Mouse (Mus musculus): ENCODE measurements around the gene Cldn5.

Gene Cldn5

GRCm38 (mm10) chr16:18785485-18785884, 8.8 kb downstream of the Cldn5 start:
- DNase-seq (ENCODE audit: low spot score in 2 of 2) = no peak

DNA sequence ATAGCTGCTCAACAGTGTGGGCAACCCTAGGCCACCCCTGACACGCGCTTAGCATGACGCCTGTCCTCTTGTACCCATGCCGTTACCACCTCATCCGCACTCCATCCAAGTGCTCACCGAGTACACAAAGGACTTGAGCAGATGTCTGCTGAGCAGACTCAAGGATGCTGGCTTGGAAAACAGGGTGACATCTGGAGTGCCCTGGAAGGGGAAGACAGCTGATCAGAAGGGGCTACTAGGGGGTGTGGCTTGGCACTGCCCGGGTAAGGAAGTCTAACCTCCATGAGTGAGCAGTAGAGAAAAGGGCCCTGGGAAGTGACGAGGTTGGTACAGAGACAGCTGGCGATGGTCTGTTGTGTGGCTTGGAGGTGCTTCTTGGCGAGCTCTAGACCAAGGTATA, 10.0 kb downstream of the Cldn5 start:
- DNase-seq (ENCODE audit: low spot score in 2 of 2) = no peak

DNA sequence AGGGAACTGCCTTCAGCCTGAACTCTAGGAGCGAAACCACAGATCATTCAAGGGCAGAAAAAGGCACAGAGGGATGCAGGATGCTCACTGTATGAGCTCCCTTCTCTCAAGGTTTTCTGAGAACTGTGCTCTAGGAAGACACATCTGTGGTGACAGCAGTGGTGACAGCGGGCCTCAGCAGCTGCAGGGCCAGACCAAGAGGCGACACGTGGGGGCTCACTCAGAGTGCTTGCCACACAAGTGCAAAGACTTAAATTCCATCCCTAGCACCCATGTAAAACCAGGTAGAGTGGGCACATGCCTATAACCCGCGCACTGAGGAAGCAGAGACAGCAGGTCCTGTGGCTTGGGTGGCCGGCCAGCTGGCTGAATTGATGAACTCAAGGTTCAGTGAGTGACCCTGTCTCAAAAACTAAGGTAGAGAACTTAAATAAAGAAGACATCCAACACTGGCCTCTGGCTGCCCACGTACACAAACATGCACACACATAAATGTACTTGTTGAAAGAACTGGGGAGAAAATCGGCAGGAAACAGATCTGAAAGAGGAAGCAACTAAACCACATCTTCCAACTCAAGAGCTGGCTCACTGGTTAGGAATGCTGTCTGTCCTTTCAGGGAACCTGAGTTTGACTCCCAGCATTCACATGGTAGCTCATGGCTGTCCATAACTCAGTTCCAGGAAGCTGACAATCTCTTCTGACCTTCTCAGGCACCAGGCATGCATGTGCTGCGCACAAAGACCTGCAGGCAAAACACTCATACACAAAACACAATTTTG, 12.2 kb downstream of the Cldn5 start:
- no peak for DNase-seq (ENCODE audit: low spot score in 2 of 2)

GRCm38 (mm10) chr16:18795223-18795899, 18.7 kb downstream of the Cldn5 start:
- peak; percentile 31 to 44 for DNase-seq (ENCODE audit: low spot score in 2 of 2)

DNA sequence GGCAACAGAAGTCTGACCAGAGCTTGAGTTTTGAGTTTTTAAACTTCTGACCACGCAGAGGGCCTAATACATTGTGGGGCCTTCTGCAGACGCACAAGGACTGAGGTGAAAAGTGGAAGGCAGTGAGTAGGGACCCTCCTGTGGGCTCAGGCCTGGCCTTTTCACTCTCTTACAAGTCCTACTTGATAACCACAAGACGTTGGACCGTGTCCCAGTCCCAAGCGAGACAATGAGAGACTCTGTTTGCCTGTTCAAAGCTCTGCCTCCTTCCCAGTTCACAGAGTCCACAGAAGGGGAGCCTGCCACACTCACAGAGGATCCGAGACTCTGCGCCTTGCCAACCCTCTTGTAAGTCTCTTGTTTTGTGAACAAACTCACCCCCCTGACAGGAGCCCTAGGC, 20.0 kb downstream of the Cldn5 start:
- no peak for DNase-seq (ENCODE audit: low spot score in 2 of 2)

DNA sequence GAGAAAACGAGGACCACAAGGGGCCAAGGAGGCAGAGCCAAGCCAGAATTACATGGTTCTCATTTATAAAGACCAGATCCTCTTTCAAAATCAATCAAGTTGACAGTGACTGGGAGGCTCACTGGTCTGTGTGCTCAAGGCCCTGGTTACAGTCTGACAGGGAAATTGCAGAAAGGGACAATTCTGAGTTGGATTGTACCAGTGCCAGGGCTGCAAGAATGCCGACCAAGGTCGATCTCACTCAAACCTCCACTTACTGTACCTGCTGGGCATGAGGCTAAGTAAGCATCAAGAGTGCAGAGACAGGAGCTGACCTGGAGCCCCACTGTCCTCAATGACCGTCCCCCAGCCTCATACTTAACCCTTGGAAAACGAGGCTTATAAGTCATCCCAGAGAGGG, 21.5 kb downstream of the Cldn5 start:
- DNase-seq (ENCODE audit: low spot score in 2 of 2) = no peak

GRCm38 (mm10) chr16:18798841-18799240, 22.2 kb downstream of the Cldn5 start:
- peak; percentile 81 to 84 for DNase-seq (ENCODE audit: low spot score in 2 of 2)

DNA sequence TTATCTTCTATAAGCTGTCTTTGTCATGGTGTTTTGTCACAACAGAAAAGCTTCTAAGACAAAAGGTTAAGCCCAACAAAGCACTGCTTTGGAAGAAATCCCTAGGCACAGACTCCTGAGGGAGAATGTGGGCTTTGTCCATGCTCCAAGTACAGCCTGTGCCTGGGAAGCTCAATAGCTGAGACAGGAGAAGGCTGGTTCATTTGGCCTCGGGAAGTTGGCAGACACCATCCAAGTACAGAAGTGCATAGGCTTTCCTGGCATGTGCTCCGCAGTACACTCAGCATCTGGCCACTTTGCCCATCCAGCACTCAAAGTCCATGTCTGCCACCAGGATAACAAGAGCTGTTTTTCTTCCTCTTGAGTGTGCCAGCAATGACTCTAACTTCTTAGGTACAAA, 29.1 kb downstream of the Cldn5 start:
- no peak for DNase-seq (ENCODE audit: low spot score in 2 of 2)

- DNase-seq (ENCODE audit: low spot score in 2 of 2) = no peak
Observed at GRCm38 (mm10) chr16:18809001-18809400, 32.4 kb downstream of the Cldn5 start.

- no peak for DNase-seq (ENCODE audit: low spot score in 2 of 2)
Observed at GRCm38 (mm10) chr16:18811032-18811431, 34.4 kb downstream of the Cldn5 start.

DNA sequence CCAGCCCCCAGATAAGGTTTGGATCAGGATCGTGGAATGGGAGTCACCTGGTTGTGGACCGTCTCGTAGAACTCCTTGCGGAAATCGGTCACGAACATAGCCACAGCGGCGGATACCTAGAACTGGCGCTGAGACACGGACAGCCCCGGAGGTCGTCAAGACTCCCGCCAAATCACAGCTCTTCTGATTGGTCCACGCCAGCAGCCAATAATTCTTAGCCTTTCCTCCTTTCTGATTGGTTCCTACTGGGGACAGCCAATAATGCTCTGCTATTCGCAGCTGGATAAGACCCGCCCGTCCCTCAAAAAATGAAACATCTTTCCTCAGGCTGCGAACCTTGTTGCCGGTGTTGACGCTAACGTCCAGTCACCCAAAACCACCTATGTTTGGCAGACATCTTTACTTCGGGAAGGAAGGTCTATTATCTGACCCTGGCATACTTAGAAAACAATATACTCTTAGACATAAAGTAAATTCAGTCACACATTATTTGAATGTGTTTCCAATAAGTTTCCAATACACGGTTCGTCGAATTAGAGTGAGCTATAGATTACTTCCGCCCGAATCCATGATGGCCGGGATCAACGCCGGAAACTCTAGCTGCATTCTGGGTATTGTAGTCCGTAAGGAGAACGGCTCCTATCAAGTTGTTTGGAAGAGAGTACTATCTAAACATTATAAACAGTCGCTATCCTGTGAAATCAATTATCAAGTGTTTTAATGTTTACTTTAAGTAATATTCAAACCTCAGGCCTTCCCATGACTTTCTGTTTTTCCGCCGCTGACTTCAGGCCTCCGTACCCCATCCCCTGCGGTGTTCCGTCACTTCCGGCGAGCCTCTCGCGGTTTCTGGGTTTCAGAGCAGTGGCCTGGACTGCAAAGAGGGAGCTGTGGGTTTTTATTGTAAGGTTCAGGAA, 35.1 kb downstream of the Cldn5 start, which contains the start of the genes Ufd1 and Cdc45:
Ufd1 (plus strand) TSS at position 312 of the 917 bp plus-strand sequence.
Cdc45 (minus strand) TSS at position 520 of the 917 bp plus-strand sequence.
- peak; percentile 90 to 91 for DNase-seq (ENCODE audit: low spot score in 2 of 2)

DNA sequence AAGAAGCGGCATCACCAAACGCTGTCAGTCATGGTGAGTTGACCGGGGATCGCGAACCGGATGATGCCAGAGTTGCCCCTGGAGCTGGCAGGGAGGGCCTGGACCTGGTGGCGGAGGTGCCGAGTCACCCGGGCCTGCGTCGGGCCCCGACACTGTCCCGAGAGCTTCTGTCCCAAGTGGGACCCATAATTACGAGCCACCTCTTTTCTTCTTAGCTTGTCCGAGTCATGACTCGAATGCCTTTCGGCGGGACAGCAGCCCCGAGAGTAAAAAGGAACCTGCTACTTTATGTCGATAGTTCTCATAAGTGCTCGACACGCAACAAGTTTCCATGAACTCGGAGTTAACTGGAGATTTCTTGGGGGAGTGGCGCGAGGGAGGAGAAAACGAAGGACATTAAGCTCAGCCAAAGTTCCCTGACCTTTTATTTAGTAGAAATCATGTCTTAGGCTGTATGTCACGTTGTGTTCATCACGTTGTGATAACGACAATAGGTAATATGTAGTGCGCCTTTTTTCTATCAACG, 35.8 kb downstream of the Cldn5 start:
- no peak for DNase-seq (ENCODE audit: low spot score in 2 of 2)

- no peak for DNase-seq (ENCODE audit: low spot score in 2 of 2)
Observed at GRCm38 (mm10) chr16:18822356-18822755, 45.7 kb downstream of the Cldn5 start.

DNA sequence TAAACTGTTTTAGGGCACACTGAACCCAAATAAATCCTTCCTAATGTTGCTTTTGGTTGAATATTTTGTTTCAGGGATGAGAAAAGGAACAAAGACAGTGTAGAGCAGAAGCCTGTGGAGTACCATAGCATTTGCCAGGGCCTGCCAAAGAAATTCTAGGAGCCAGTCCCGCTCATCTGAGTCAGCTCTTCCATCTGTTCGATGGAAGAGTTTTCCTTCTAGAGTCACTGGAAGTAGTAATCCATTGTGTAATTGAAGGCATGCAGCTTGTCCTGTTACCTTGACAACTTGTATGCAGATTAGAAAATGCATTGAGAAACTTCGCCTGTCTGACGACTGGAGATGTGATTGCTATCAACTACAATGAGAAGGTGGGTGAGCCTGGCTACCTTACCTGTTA, 46.3 kb downstream of the Cldn5 start:
- DNase-seq (ENCODE audit: low spot score in 2 of 2) = peak; percentile 15 to 22

All from right cerebral cortex, adult 2 months (tissue).